Mouse (Mus musculus) hindbrain, postnatal 0 days (tissue): ENCODE results near the gene Hoxc9. TPM values are rescaled to one million over a fixed set of nuclear protein-coding genes. Genes with fewer than 3 reads are reported as not detected.

ENCODE experiments used
- ATAC-seq: fragments of 200-750 bp; cut with Nextera tagmentation; 2 replicates; pipeline ENCODE4 v1.8.0; 2017; ENCODE audit warnings: mild to moderate bottlenecking, moderate TSS enrichment, moderate library complexity
- DNase-seq: peaks from one replicate; pipeline ENCODE4 v3.0.0-alpha.2; 2015; ENCODE audit warnings: low spot score
- H3K27ac ChIP-seq: fragments of 300-500 bp; sonication (generic); 2 replicates; pipeline ENCODE4 v1.5.1; 2014; ENCODE audit warnings: mild to moderate bottlenecking
- H3K27me3 ChIP-seq: fragments of 300-500 bp; sonication (generic); 2 replicates; pipeline ENCODE4 v1.6.1; 2014; ENCODE audit warnings: low read length, mixed read lengths; ENCODE audit not compliant: insufficient read depth
- H3K36me3 ChIP-seq: fragments of 300-500 bp; sonication (generic); 2 replicates; pipeline ENCODE4 v1.6.1; 2014; ENCODE audit warnings: low read length, mixed read lengths; ENCODE audit not compliant: insufficient read depth
- H3K4me1 ChIP-seq: fragments of 300-500 bp; sonication (generic); 2 replicates; pipeline ENCODE4 v1.6.1; 2014; ENCODE audit warnings: antibody characterized with exemption, low read length, mixed read lengths; ENCODE audit not compliant: insufficient read depth
- H3K4me2 ChIP-seq: fragments of 300-500 bp; sonication (generic); 2 replicates; pipeline ENCODE4 v1.6.1; 2014; ENCODE audit warnings: low read depth, mild to moderate bottlenecking, low read length, moderate library complexity, mixed read lengths
- H3K4me3 ChIP-seq: fragments of 300-500 bp; sonication (generic); 2 replicates; pipeline ENCODE4 v1.5.1; 2014; ENCODE audit warnings: low read length
- H3K9ac ChIP-seq: fragments of 300-500 bp; sonication (generic); replicated peaks from 2 replicates; pipeline ENCODE4 v1.6.1; 2014; ENCODE audit warnings: mild to moderate bottlenecking, low read length, moderate library complexity, mixed read lengths
- H3K9me3 ChIP-seq: fragments of 300-500 bp; sonication (generic); 2 replicates; pipeline ENCODE4 v1.6.1; 2016; ENCODE audit warnings: low read length, mixed read lengths
- CTCF ChIP-seq: IDR thresholded peaks from 2 replicates; pipeline ENCODE4 v1.5.1; 2016; ENCODE audit warnings: antibody characterized with exemption, control low read depth, low read depth
- WGBS: fragments of 180-500 bp; shearing (Covaris S2); extraction: QIAGEN DNeasy Blood & Tissue Kit; methylation state at CpG from one replicate; pipeline ENCODE4 v1.1.7; 2014; 5-methylcytosine and 5-hydroxymethylcytosine counted together
- polyA plus RNA-seq: library from polyadenylated mRNA; unstranded; fragments of >200 nt; fragmentation: Nextera tagmentation; extraction: Ambion mirVana; gene quantifications from 2 replicates; pipeline ENCODE4 v1.2.1, GENCODE M21; 2015
- total RNA-seq: library from RNA; depleted of rRNA; stranded (reverse); fragments of >200 nt; gene quantifications from 2 replicates; pipeline ENCODE4 v1.2.3, GENCODE M21; 2014

Gene Hoxc9
- total and polyA plus RNA-seq, 2 experiments from 2014 or later = not detected

GRCm38 (mm10) chr15:103002821-103003448, 26.7 kb downstream of the Hoxc9 start:
- no peak overlapping the region for H3K27ac ChIP-seq
- 8% methylated on average over 13 of the region's 13 CpGs for WGBS
- ATAC-seq (no peak), DNase-seq (no peak)
- H3K9me3 ChIP-seq = no peaks in the 10 kb centered on the region
- no peak overlapping the region for H3K9ac ChIP-seq
- no peaks in the 10 kb centered on the region for H3K36me3 ChIP-seq
- H3K4me2 ChIP-seq = no peak overlapping the region
- no peak overlapping the region for H3K4me3 ChIP-seq
- peaks cover 100% of the 10 kb centered on the region for H3K27me3 ChIP-seq
- TF ChIP-seq CTCF = no peak
- H3K4me1 ChIP-seq = peaks cover 4% of the 10 kb centered on the region; the same call in 1 of the 2 replicates

DNA sequence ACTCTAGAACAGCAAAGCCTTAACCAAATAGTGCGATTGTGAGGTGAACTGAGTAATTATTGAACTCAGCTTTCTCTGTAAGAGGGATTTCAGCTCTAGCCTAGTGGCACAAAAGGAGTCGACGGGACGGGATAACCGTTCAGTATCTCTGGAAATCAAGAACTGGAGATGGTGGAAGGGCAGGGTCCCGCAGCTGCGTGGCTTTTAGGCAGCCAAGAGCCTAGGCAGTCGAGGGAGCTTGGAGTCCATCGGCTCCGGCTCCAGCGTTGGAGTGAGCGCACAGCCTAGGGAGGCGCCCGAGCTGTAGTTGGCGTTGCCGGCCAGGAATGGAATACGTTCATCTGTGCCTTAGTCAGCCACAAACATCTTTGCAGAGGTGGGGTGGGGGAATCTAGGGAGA, 29.1 kb downstream of the Hoxc9 start:
- Histone ChIP-seq H3K4me2 (no peak overlapping the region), H3K9ac (no peak overlapping the region), H3K4me3 (no peak overlapping the region), H3K27ac (no peak overlapping the region), H3K4me1 (no peaks in the 10 kb centered on the region), H3K9me3 (no peaks in the 10 kb centered on the region), H3K36me3 (no peaks in the 10 kb centered on the region), H3K27me3 (peaks cover 100% of the 10 kb centered on the region)
- ATAC-seq (no peak), DNase-seq (no peak)
- TF ChIP-seq CTCF = no peak
- 1% methylated on average over 17 of the region's 17 CpGs for WGBS

DNA sequence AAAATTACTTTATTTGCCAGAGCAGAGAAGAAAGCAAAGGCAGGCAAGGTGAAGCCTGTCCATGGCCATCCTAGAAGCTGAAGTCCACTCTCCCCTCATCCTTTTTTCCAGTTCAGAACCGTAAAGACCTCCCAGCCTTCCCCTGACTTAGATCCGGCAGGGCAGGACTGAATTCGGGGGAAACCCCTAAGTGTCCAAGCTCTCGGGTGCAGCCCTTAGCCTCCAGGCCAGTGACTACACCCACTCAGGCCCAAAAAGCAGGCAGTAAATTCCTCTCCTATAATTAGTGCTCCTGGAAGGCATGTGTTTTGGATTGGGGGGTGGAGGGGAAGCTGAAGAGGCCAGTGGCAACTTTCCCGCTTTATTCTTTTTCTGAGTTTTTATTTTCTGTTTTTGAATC, 29.6 kb downstream of the Hoxc9 start:
- WGBS = 2% methylated on average over 5 of the region's 5 CpGs
- no peak for ATAC-seq
- no peak overlapping the region for H3K4me3 ChIP-seq

GRCm38 (mm10) chr15:103006326-103006725, 30.1 kb downstream of the Hoxc9 start:
- 9% methylated on average over 1 of the region's 1 CpGs for WGBS
- DNase-seq (no peak), ATAC-seq (no peak)
- no peaks in the 10 kb centered on the region for H3K36me3 ChIP-seq
- no peaks in the 10 kb centered on the region for H3K9me3 ChIP-seq
- no peak overlapping the region for H3K27ac ChIP-seq
- no peak overlapping the region for H3K4me2 ChIP-seq
- TF ChIP-seq CTCF = no peak
- H3K4me1 ChIP-seq = no peaks in the 10 kb centered on the region
- no peak overlapping the region for H3K9ac ChIP-seq
- peaks cover 99% of the 10 kb centered on the region for H3K27me3 ChIP-seq
- no peak overlapping the region for H3K4me3 ChIP-seq

More for the DNA sequence above, 29.6 kb downstream of the Hoxc9 start:
- no peaks in the 10 kb centered on the region for H3K9me3 ChIP-seq
- H3K27ac ChIP-seq = no peak overlapping the region
- H3K27me3 ChIP-seq = peaks cover 100% of the 10 kb centered on the region
- H3K4me2 ChIP-seq = no peak overlapping the region
- no peak for DNase-seq
- no peaks in the 10 kb centered on the region for H3K4me1 ChIP-seq
- no peaks in the 10 kb centered on the region for H3K36me3 ChIP-seq
- TF ChIP-seq CTCF = no peak
- no peak overlapping the region for H3K9ac ChIP-seq

DNA sequence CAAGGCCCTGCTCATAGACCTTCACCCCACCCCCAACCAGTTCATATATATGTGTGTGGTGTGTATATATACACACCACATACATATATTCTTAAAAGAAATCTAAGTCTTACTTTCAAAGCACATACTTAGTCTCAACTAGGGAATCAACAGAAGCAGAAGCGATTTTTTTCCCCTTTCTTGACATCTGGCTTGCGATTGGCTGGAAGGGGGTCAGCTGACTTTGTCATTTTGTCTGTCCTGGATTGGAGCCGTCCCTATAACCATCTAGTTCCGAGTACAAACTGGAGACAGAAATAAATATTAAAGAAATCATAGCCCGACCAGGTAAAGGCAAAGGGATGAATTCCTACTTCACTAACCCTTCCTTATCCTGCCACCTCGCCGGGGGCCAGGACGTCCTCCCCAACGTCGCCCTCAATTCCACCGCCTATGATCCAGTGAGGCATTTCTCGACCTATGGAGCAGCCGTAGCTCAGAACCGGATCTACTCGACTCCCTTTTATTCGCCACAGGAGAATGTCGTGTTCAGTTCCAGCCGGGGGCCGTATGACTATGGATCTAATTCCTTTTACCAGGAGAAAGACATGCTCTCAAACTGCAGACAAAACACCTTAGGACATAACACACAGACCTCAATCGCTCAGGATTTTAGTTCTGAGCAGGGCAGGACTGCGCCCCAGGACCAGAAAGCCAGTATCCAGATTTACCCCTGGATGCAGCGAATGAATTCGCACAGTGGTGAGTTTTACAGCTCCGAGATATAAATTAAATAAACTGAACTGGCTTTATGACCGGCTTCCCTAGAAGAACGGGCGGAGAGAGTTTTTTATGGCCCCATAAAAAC, 33.2 kb downstream of the Hoxc9 start:
- no peak for ATAC-seq

DNA sequence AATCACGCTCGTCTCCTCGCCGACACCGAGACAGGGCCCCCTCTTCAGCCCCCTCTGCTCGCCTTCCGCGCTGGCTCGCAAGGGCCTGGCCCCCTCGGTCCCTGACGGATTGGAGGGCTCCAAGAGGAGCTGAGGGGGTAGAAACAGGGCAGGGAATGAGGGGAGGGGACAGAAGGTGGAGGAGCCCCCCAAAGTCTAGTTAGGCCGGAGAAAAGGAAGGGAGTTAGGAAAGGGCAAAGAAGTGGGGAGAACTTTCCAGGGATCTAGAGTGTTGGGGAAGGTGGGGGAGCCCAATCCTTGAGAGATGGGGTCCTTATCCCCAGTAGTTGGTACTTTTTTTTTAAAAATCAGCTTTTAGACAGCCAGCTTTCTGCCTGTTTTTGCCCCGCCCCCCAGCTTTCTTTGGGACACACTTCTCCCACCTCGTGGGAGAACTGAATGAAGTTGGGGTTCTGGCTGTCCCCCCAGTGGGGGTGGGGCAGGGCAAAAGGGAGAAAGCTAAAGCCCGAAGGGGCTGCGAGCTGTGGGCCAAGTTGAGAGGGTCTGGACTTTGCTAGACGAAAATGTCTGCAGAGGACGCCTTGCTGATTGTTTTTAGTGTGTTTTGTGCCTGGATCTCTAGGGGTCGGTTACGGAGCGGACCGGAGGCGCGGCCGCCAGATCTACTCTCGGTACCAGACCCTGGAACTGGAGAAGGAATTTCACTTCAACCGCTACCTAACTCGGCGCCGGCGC, 34.0 kb downstream of the Hoxc9 start:
- Histone ChIP-seq H3K4me2 (no peak overlapping the region), H3K9me3 (no peaks in the 10 kb centered on the region), H3K27ac (no peak overlapping the region), H3K36me3 (no peaks in the 10 kb centered on the region), H3K9ac (no peak overlapping the region), H3K4me1 (no peaks in the 10 kb centered on the region), H3K27me3 (peaks cover 96% of the 10 kb centered on the region), H3K4me3 (no peak overlapping the region)
- WGBS = 3% methylated on average over 31 of the region's 31 CpGs
- ATAC-seq = no peak
- TF ChIP-seq CTCF = no peak
- DNase-seq = no peak

More for the DNA sequence above, 33.2 kb downstream of the Hoxc9 start:
- Histone ChIP-seq H3K27me3 (peaks cover 96% of the 10 kb centered on the region), H3K4me2 (peak overlapping the region; percentile 8; the same call in 1 of the 2 replicates), H3K4me1 (no peaks in the 10 kb centered on the region), H3K9ac (no peak overlapping the region), H3K27ac (no peak overlapping the region), H3K9me3 (no peaks in the 10 kb centered on the region), H3K36me3 (no peaks in the 10 kb centered on the region), H3K4me3 (peak overlapping the region; percentile 1; the same call in 1 of the 2 replicates)
- 2% methylated on average over 27 of the region's 27 CpGs for WGBS
- DNase-seq = no peak
- no peak for TF ChIP-seq CTCF
